Mouse (Mus musculus): ENCODE measurements around the gene Gna11. TPM values are rescaled to one million over a fixed set of nuclear protein-coding genes. Genes with fewer than 3 reads are reported as not detected.

Gna11 gene
- polyA plus RNA-seq, 1 experiment from 2014 or later: 90.2 TPM

GRCm38 (mm10) chr10:81541363-81541762 is 3.6 kb downstream of the Gna11 start:
- Histone ChIP-seq H3K4me2 (ENCODE audit: low read length) (no peak overlapping the region), H3K27ac (ENCODE audit: low read length) (no peak overlapping the region), H3K9me3 (replicated peaks; ENCODE audit: control insufficient read depth, low read length, poor library complexity, severe bottlenecking) (no peaks in the 10 kb centered on the region), H3K4me1 (ENCODE audit: control insufficient read depth, insufficient read depth, low read length) (peaks cover 23% of the 10 kb centered on the region), H3K36me3 (ENCODE audit: control insufficient read depth, insufficient read depth, low read length) (no peaks in the 10 kb centered on the region), H3K4me3 (ENCODE audit: low read depth, low read length) (no peak overlapping the region), H3K9ac (ENCODE audit: low read depth, low read length) (no peak overlapping the region), H3K27me3 (ENCODE audit: control insufficient read depth, insufficient read depth, low read depth, low read length) (no peaks in the 10 kb centered on the region)
- 89% methylated on average over 5 of the region's 5 CpGs for WGBS
- no peak for ATAC-seq

GRCm38 (mm10) chr10:81538321-81539048 is 6.5 kb downstream of the Gna11 start:
- Histone ChIP-seq H3K9ac (ENCODE audit: low read depth, low read length) (no peak overlapping the region), H3K27ac (ENCODE audit: low read length) (no peak overlapping the region), H3K36me3 (ENCODE audit: control insufficient read depth, insufficient read depth, low read length) (no peaks in the 10 kb centered on the region; the same call in 1 of the 2 replicates), H3K9me3 (replicated peaks; ENCODE audit: control insufficient read depth, low read length, poor library complexity, severe bottlenecking) (no peaks in the 10 kb centered on the region), H3K27me3 (ENCODE audit: control insufficient read depth, insufficient read depth, low read depth, low read length) (no peaks in the 10 kb centered on the region), H3K4me3 (ENCODE audit: low read depth, low read length) (no peak overlapping the region), H3K4me1 (ENCODE audit: control insufficient read depth, insufficient read depth, low read length) (peaks cover 17% of the 10 kb centered on the region), H3K4me2 (ENCODE audit: low read length) (no peak overlapping the region)
- ATAC-seq: no peak
- 90% methylated on average over 3 of the region's 3 CpGs for WGBS

- no peaks in the 10 kb centered on the region for H3K9me3 ChIP-seq (replicated peaks; ENCODE audit: control insufficient read depth, low read length, poor library complexity, severe bottlenecking)
- H3K27me3 ChIP-seq (ENCODE audit: control insufficient read depth, insufficient read depth, low read depth, low read length): no peaks in the 10 kb centered on the region
- 92% methylated on average over 2 of the region's 2 CpGs for WGBS
- peaks cover 4% of the 10 kb centered on the region for H3K36me3 ChIP-seq (ENCODE audit: control insufficient read depth, insufficient read depth, low read length)
- H3K4me2 ChIP-seq (ENCODE audit: low read length): no peak overlapping the region
- no peak overlapping the region for H3K9ac ChIP-seq (ENCODE audit: low read depth, low read length)
- no peak overlapping the region for H3K27ac ChIP-seq (ENCODE audit: low read length)
- peaks cover 6% of the 10 kb centered on the region for H3K4me1 ChIP-seq (ENCODE audit: control insufficient read depth, insufficient read depth, low read length)
- ATAC-seq: no peak
- no peak overlapping the region for H3K4me3 ChIP-seq (ENCODE audit: low read depth, low read length)
Measured at GRCm38 (mm10) chr10:81537429-81537828, 7.6 kb downstream of the Gna11 start.

GRCm38 (mm10) chr10:81536734-81537133 is 8.3 kb downstream of the Gna11 start:
- peaks cover 7% of the 10 kb centered on the region for H3K36me3 ChIP-seq (ENCODE audit: control insufficient read depth, insufficient read depth, low read length)
- WGBS: 77% methylated on average over 6 of the region's 6 CpGs
- no peak for ATAC-seq

GRCm38 (mm10) chr10:81534826-81535225 is 10.2 kb downstream of the Gna11 start:
- 74% methylated on average over 16 of the region's 16 CpGs for WGBS
- H3K36me3 ChIP-seq (ENCODE audit: control insufficient read depth, insufficient read depth, low read length): peaks cover 7% of the 10 kb centered on the region
- no peak overlapping the region for H3K4me2 ChIP-seq (ENCODE audit: low read length)
- no peak overlapping the region for H3K9ac ChIP-seq (ENCODE audit: low read depth, low read length)
- H3K4me3 ChIP-seq (ENCODE audit: low read depth, low read length): no peak overlapping the region
- H3K27ac ChIP-seq (ENCODE audit: low read length): no peak overlapping the region
- no peaks in the 10 kb centered on the region for H3K27me3 ChIP-seq (ENCODE audit: control insufficient read depth, insufficient read depth, low read depth, low read length)
- ATAC-seq: no peak
- no peaks in the 10 kb centered on the region for H3K9me3 ChIP-seq (replicated peaks; ENCODE audit: control insufficient read depth, low read length, poor library complexity, severe bottlenecking)
- no peaks in the 10 kb centered on the region; the same call in 1 of the 2 replicates for H3K4me1 ChIP-seq (ENCODE audit: control insufficient read depth, insufficient read depth, low read length)

More at GRCm38 (mm10) chr10:81536734-81537133, 8.3 kb downstream of the Gna11 start:
- Histone ChIP-seq H3K27ac (ENCODE audit: low read length) (no peak overlapping the region), H3K27me3 (ENCODE audit: control insufficient read depth, insufficient read depth, low read depth, low read length) (no peaks in the 10 kb centered on the region), H3K4me3 (ENCODE audit: low read depth, low read length) (no peak overlapping the region), H3K9me3 (replicated peaks; ENCODE audit: control insufficient read depth, low read length, poor library complexity, severe bottlenecking) (no peaks in the 10 kb centered on the region), H3K4me2 (ENCODE audit: low read length) (no peak overlapping the region), H3K9ac (ENCODE audit: low read depth, low read length) (no peak overlapping the region), H3K4me1 (ENCODE audit: control insufficient read depth, insufficient read depth, low read length) (peaks cover under 1% of the 10 kb centered on the region; the same call in 1 of the 2 replicates)

- Histone ChIP-seq H3K4me2 (ENCODE audit: low read length) (no peak overlapping the region), H3K9me3 (replicated peaks; ENCODE audit: control insufficient read depth, low read length, poor library complexity, severe bottlenecking) (no peaks in the 10 kb centered on the region), H3K27ac (ENCODE audit: low read length) (no peak overlapping the region), H3K36me3 (ENCODE audit: control insufficient read depth, insufficient read depth, low read length) (peaks cover 8% of the 10 kb centered on the region), H3K4me1 (ENCODE audit: control insufficient read depth, insufficient read depth, low read length) (no peaks in the 10 kb centered on the region), H3K4me3 (ENCODE audit: low read depth, low read length) (no peak overlapping the region), H3K27me3 (ENCODE audit: control insufficient read depth, insufficient read depth, low read depth, low read length) (0 out of 2 replicates have a peak, but pooled peaks cover 3% of the 10 kb centered on the region), H3K9ac (ENCODE audit: low read depth, low read length) (no peak overlapping the region)
- WGBS: 12% methylated on average over 14 of the region's 14 CpGs
- no peak for ATAC-seq
Measured at GRCm38 (mm10) chr10:81526779-81527178, 18.2 kb downstream of the Gna11 start.

- Histone ChIP-seq H3K9me3 (replicated peaks; ENCODE audit: control insufficient read depth, low read length, poor library complexity, severe bottlenecking) (no peaks in the 10 kb centered on the region), H3K4me2 (ENCODE audit: low read length) (no peak overlapping the region), H3K4me3 (ENCODE audit: low read depth, low read length) (no peak overlapping the region), H3K27ac (ENCODE audit: low read length) (no peak overlapping the region), H3K4me1 (ENCODE audit: control insufficient read depth, insufficient read depth, low read length) (no peaks in the 10 kb centered on the region), H3K36me3 (ENCODE audit: control insufficient read depth, insufficient read depth, low read length) (peaks cover 8% of the 10 kb centered on the region), H3K27me3 (ENCODE audit: control insufficient read depth, insufficient read depth, low read depth, low read length) (0 out of 2 replicates have a peak, but pooled peaks cover 3% of the 10 kb centered on the region), H3K9ac (ENCODE audit: low read depth, low read length) (no peak overlapping the region)
- 74% methylated on average over 11 of the region's 13 CpGs for WGBS
- ATAC-seq: no peak
Measured at GRCm38 (mm10) chr10:81525017-81525694, 19.8 kb downstream of the Gna11 start.

GRCm38 (mm10) chr10:81524051-81524605 is 20.9 kb downstream of the Gna11 start, which contains the start of gene Gna15:
Gna15 (minus strand) TSS chr10:81524225.
- Histone ChIP-seq H3K4me1 (ENCODE audit: control insufficient read depth, insufficient read depth, low read length) (no peaks in the 10 kb centered on the region), H3K27ac (ENCODE audit: low read length) (no peak within 1 kb of the TSS), H3K4me3 (ENCODE audit: low read depth, low read length) (no peak within 1 kb of the TSS), H3K27me3 (ENCODE audit: control insufficient read depth, insufficient read depth, low read depth, low read length) (0 out of 2 replicates have a peak, but pooled peaks cover 3% of the 10 kb centered on the region), H3K9me3 (replicated peaks; ENCODE audit: control insufficient read depth, low read length, poor library complexity, severe bottlenecking) (no peaks in the 10 kb centered on the region), H3K4me2 (ENCODE audit: low read length) (no peak within 1 kb of the TSS), H3K9ac (ENCODE audit: low read depth, low read length) (no peak within 1 kb of the TSS), H3K36me3 (ENCODE audit: control insufficient read depth, insufficient read depth, low read length) (peaks cover under 1% of the 10 kb centered on the region; the same call in 1 of the 2 replicates)
- ATAC-seq: no peak
- WGBS: 16% methylated on average over 8 of the region's 9 CpGs

- Histone ChIP-seq H3K27me3 (ENCODE audit: control insufficient read depth, insufficient read depth, low read depth, low read length) (0 out of 2 replicates have a peak, but pooled peaks cover 3% of the 10 kb centered on the region), H3K27ac (ENCODE audit: low read length) (no peak overlapping the region), H3K9ac (ENCODE audit: low read depth, low read length) (no peak overlapping the region), H3K4me1 (ENCODE audit: control insufficient read depth, insufficient read depth, low read length) (no peaks in the 10 kb centered on the region), H3K4me3 (ENCODE audit: low read depth, low read length) (no peak overlapping the region), H3K9me3 (replicated peaks; ENCODE audit: control insufficient read depth, low read length, poor library complexity, severe bottlenecking) (no peaks in the 10 kb centered on the region), H3K36me3 (ENCODE audit: control insufficient read depth, insufficient read depth, low read length) (no peaks in the 10 kb centered on the region), H3K4me2 (ENCODE audit: low read length) (no peak overlapping the region)
- WGBS: 23% methylated on average over 19 of the region's 19 CpGs
- no peak for ATAC-seq
Measured at GRCm38 (mm10) chr10:81523570-81523969, 21.4 kb downstream of the Gna11 start.

All from midbrain, embryonic 16.5 days (tissue).